22 mouse cellular contexts compared by ENCODE assay signal in genomic region chr7:16104611-16105388, GRCm38 (mm10). TPM values are rescaled to one million over a fixed set of nuclear protein-coding genes. Genes with fewer than 3 reads are reported as not detected.
A peak's percentile ranks its signal among the peaks of the same experiment; 100 is the strongest.
DNase-seq lines count a peak whose midpoint lies in the region; ATAC-seq and TF ChIP-seq lines count a peak whose summit lies in the region.
"Had no signal": no experiment of that assay in that cellular context is flagged by ENCODE, and none has a peak within 500 bp of the region (broad histone marks: within the 10 kb centered on the region; RNA-seq: fewer than 3 reads in every experiment).

No protein-coding gene starts in this region.

- peaks cover 20% of the 10 kb centered on the region for H3K4me1 ChIP-seq in forebrain, embryonic 12.5 days
- no peaks in the 10 kb centered on the region for H3K4me1 ChIP-seq in forebrain, embryonic 14.5 days (ENCODE audit: control insufficient read depth, insufficient read depth, low read length)
- peaks cover under 1 to 2% of the 10 kb centered on the region in 2 experiments; a peak in 1 of 4 replicates for H3K4me1 ChIP-seq in ES-E14 (ENCODE audit: control insufficient read depth in 2 of 2, insufficient read depth in 2 of 2, low read length in 2 of 2, poor library complexity in 1 of 2)
- H3K4me1 ChIP-seq in neural tube, embryonic 13.5 days (replicated peaks): peaks cover 55% of the 10 kb centered on the region
- H3K4me1 ChIP-seq in limb, embryonic 10.5 days: peaks cover 12% of the 10 kb centered on the region

- in situ Hi-C loops in ES-E14 (cut with MboI; ENCODE audit: low sequenced_read_pairs in 2 of 2, unreplicated experiment in 2 of 2): no loop called here

- no peak overlapping the region for H3K4me3 ChIP-seq in forebrain, embryonic 12.5 days (replicated peaks)
- no peak overlapping the region for H3K4me3 ChIP-seq in forebrain, embryonic 14.5 days (ENCODE audit: low read depth, low read length)
- peak overlapping the region; percentile 31; the same call in 1 of the 2 replicates for H3K4me3 ChIP-seq in layer of hippocampus, adult 2 months
- H3K4me3 ChIP-seq in ES-E14 (ENCODE audit: insufficient read depth in 1 of 2, low read depth in 1 of 2, low read length in 2 of 2, poor library complexity in 1 of 2, severe bottlenecking in 1 of 2): no peak overlapping the region
- H3K4me3 ChIP-seq in neural tube, embryonic 13.5 days: no peak overlapping the region
- no peak overlapping the region for H3K4me3 ChIP-seq in limb, embryonic 10.5 days
- H3K4me3 ChIP-seq: heart, embryonic 12.5 days; limb, embryonic 15.5 days; liver, embryonic 15.5 days; midbrain, embryonic 12.5 days had no signal

- no peak for TF ChIP-seq CTCF in layer of hippocampus, adult 2 months (conservative IDR thresholded peaks at IDR 0.05)

- no peaks in the 10 kb centered on the region for H3K27me3 ChIP-seq in forebrain, embryonic 12.5 days
- H3K27me3 ChIP-seq in forebrain, embryonic 14.5 days (replicated peaks; ENCODE audit: control insufficient read depth, insufficient read depth, low read length): no peaks in the 10 kb centered on the region
- no peaks in the 10 kb centered on the region for H3K27me3 ChIP-seq in neural tube, embryonic 13.5 days
- H3K27me3 ChIP-seq in limb, embryonic 10.5 days (ENCODE audit: low read depth, poor library complexity, severe bottlenecking): no peaks in the 10 kb centered on the region
- H3K27me3 ChIP-seq: CH12.LX; heart, embryonic 12.5 days; limb, embryonic 15.5 days; liver, embryonic 15.5 days; midbrain, embryonic 12.5 days had no signal

- H3K36me3 ChIP-seq in forebrain, embryonic 12.5 days (replicated peaks): peaks cover 53% of the 10 kb centered on the region
- H3K36me3 ChIP-seq in forebrain, embryonic 14.5 days (ENCODE audit: control insufficient read depth, insufficient read depth, low read length): peaks cover 42% of the 10 kb centered on the region
- H3K36me3 ChIP-seq in ES-E14 (ENCODE audit: control insufficient read depth, insufficient read depth, low read length, poor library complexity, severe bottlenecking): peaks cover 53% of the 10 kb centered on the region
- peaks cover 48% of the 10 kb centered on the region for H3K36me3 ChIP-seq in neural tube, embryonic 13.5 days
- H3K36me3 ChIP-seq in limb, embryonic 10.5 days: peaks cover 90% of the 10 kb centered on the region

- no peak for DNase-seq in forebrain, embryonic 14.5 days (ENCODE audit: low spot score)
- no peak for DNase-seq in layer of hippocampus, adult 2 months (ENCODE audit: low spot score in 2 of 2)
- DNase-seq in layer of hippocampus, adult 9-11 months: no peak
- DNase-seq in ES-E14 (ENCODE audit: low read depth, low spot score): no peak
- no peak for DNase-seq in limb, embryonic 10.5 days (ENCODE audit: low spot score)
- no peak for DNase-seq in right cerebral cortex, adult 2 months (ENCODE audit: low spot score in 2 of 2)
- DNase-seq: adrenal gland, postnatal 36 days; embryo, embryonic 11 days; heart, adult 11 months; heart, postnatal 36 days; kidney, adult 9 months; kidney, postnatal 25 days; right cerebral cortex, adult 18-20 months; thymus, postnatal 25 days had no signal

- WGBS in forebrain, embryonic 12.5 days: 90% methylated on average over 7 of the region's 7 CpGs
- WGBS in forebrain, embryonic 14.5 days: 90% methylated on average over 7 of the region's 7 CpGs
- WGBS in neural tube, embryonic 13.5 days: 86% methylated on average over 7 of the region's 7 CpGs
- 96% methylated on average over 7 of the region's 7 CpGs for WGBS in limb, embryonic 10.5 days

- H3K4me2 ChIP-seq in forebrain, embryonic 12.5 days: no peak overlapping the region
- no peak overlapping the region for H3K4me2 ChIP-seq in forebrain, embryonic 14.5 days (ENCODE audit: low read length)
- no peak overlapping the region for H3K4me2 ChIP-seq in neural tube, embryonic 13.5 days
- H3K4me2 ChIP-seq: heart, embryonic 12.5 days; limb, embryonic 15.5 days; liver, embryonic 15.5 days; midbrain, embryonic 12.5 days had no signal

- no peak overlapping the region for H3K9ac ChIP-seq in forebrain, embryonic 12.5 days
- H3K9ac ChIP-seq in forebrain, embryonic 14.5 days (ENCODE audit: low read length): no peak overlapping the region
- H3K9ac ChIP-seq in ES-E14 (ENCODE audit: insufficient read depth, low read depth, low read length, poor library complexity, severe bottlenecking): 0 out of 2 replicates have a peak overlapping the region, but pooled peaks have one; percentile 23
- peak overlapping the region; percentile 59 for H3K9ac ChIP-seq in neural tube, embryonic 13.5 days
- H3K9ac ChIP-seq: heart, embryonic 12.5 days; limb, embryonic 15.5 days; liver, embryonic 15.5 days; midbrain, embryonic 12.5 days had no signal

- H3K27ac ChIP-seq in forebrain, embryonic 12.5 days: 0 out of 2 replicates have a peak overlapping the region, but pooled peaks have one; percentile 19
- H3K27ac ChIP-seq in forebrain, embryonic 14.5 days (ENCODE audit: low read depth, low read length): no peak overlapping the region
- peak overlapping the region; percentile 93 for H3K27ac ChIP-seq in layer of hippocampus, adult 2 months
- H3K27ac ChIP-seq in ES-E14 (ENCODE audit: insufficient read depth, low read depth, low read length, poor library complexity, severe bottlenecking): no peak overlapping the region; the same call in 1 of the 2 replicates
- peak overlapping the region; percentile 78 for H3K27ac ChIP-seq in neural tube, embryonic 13.5 days (replicated peaks)
- H3K27ac ChIP-seq in limb, embryonic 10.5 days: no peak overlapping the region
- H3K27ac ChIP-seq: limb, embryonic 15.5 days; liver, embryonic 15.5 days had no signal

- no peaks in the 10 kb centered on the region for H3K9me3 ChIP-seq in forebrain, embryonic 12.5 days
- no peaks in the 10 kb centered on the region for H3K9me3 ChIP-seq in forebrain, embryonic 14.5 days (replicated peaks; ENCODE audit: control insufficient read depth, low read length)
- no peaks in the 10 kb centered on the region for H3K9me3 ChIP-seq in ES-E14 (ENCODE audit: control insufficient read depth, insufficient read depth, low read depth, low read length)
- no peaks in the 10 kb centered on the region for H3K9me3 ChIP-seq in neural tube, embryonic 13.5 days
- H3K9me3 ChIP-seq in limb, embryonic 10.5 days (replicated peaks): no peaks in the 10 kb centered on the region
- H3K9me3 ChIP-seq: heart, embryonic 12.5 days; limb, embryonic 15.5 days; liver, embryonic 15.5 days; midbrain, embryonic 12.5 days had no signal

- ATAC-seq in forebrain, embryonic 12.5 days (ENCODE audit: low FRiP score): no peak
- no peak for ATAC-seq in forebrain, embryonic 14.5 days
- ATAC-seq in neural tube, embryonic 13.5 days (ENCODE audit: low read depth): no peak

TF ChIP-seq in ES-E14, 5 proteins besides CTCF, POLR2A, EP300 and RAD21:
- no peak for TF ChIP-seq MAFK (IDR thresholded peaks at IDR 0.05; ENCODE audit: insufficient read depth, low read depth, low read length)
- TF ChIP-seq ZNF384 (IDR thresholded peaks at IDR 0.05; ENCODE audit: low read depth, low read length): no peak

RNA-seq across cellular contexts. Expression of gene Napa, which starts 6.5 kb away (rescaled TPM):
- 150 and 156 TPM in 2 replicates for polyA plus RNA-seq in forebrain, embryonic 12.5 days (2016; fragmentation: Nextera tagmentation; extraction: Ambion mirVana)
- polyA plus RNA-seq in forebrain, embryonic 14.5 days (2014; fragmentation: Nextera tagmentation; extraction: Ambion mirVana): 156 and 164 TPM in 2 replicates
- total RNA-seq in layer of hippocampus, adult 2 months (2021): 100 to 1,000 TPM; 309 to 325 TPM
- total RNA-seq in ES-E14 (2012; rRNA removed): 99.5 and 103 TPM in 2 replicates
- 235 and 247 TPM in 2 replicates for polyA plus RNA-seq in neural tube, embryonic 13.5 days (2015; fragmentation: Nextera tagmentation; extraction: Ambion mirVana)
- 197 and 216 TPM in 2 replicates for polyA plus RNA-seq in limb, embryonic 10.5 days (2016; fragmentation: Nextera tagmentation; extraction: Ambion mirVana)

RNA-seq across cellular contexts. Expression of gene Kptn, which starts 14.9 kb away (rescaled TPM):
- polyA plus RNA-seq in forebrain, embryonic 12.5 days (2016; fragmentation: Nextera tagmentation; extraction: Ambion mirVana): 24.6 and 29.4 TPM in 2 replicates
- polyA plus RNA-seq in forebrain, embryonic 14.5 days (2014; fragmentation: Nextera tagmentation; extraction: Ambion mirVana): 34.5 and 37.0 TPM in 2 replicates
- total RNA-seq in layer of hippocampus, adult 2 months (2021): 10 to 100 TPM; 39.4 to 47.0 TPM
- 15.4 and 20.0 TPM in 2 replicates for total RNA-seq in ES-E14 (2012; rRNA removed)
- polyA plus RNA-seq in neural tube, embryonic 13.5 days (2015; fragmentation: Nextera tagmentation; extraction: Ambion mirVana): 37.9 and 41.4 TPM in 2 replicates
- polyA plus RNA-seq in limb, embryonic 10.5 days (2016; fragmentation: Nextera tagmentation; extraction: Ambion mirVana): 26.9 and 27.0 TPM in 2 replicates

RNA-seq across cellular contexts. Expression of gene Slc8a2, which starts 24.8 kb away (rescaled TPM):
- 0.49 and 0.66 TPM in 2 replicates for polyA plus RNA-seq in forebrain, embryonic 12.5 days (2016; fragmentation: Nextera tagmentation; extraction: Ambion mirVana)
- 0.85 and 0.94 TPM in 2 replicates for polyA plus RNA-seq in forebrain, embryonic 14.5 days (2014; fragmentation: Nextera tagmentation; extraction: Ambion mirVana)
- 100 to 1,000 TPM; 305 to 320 TPM for total RNA-seq in layer of hippocampus, adult 2 months (2021)
- total RNA-seq in ES-E14 (2012; rRNA removed): 3.1 and 7.8 TPM in 2 replicates
- 1.1 and 1.4 TPM in 2 replicates for polyA plus RNA-seq in neural tube, embryonic 13.5 days (2015; fragmentation: Nextera tagmentation; extraction: Ambion mirVana)
- polyA plus RNA-seq in limb, embryonic 10.5 days (2016; fragmentation: Nextera tagmentation; extraction: Ambion mirVana): 0.05 and 0.09 TPM in 2 replicates
- polyA plus RNA-seq: liver, embryonic 15.5 days had no signal

RNA-seq across cellular contexts. Expression of gene Zfp541, which starts 43.2 kb away (rescaled TPM):
- polyA plus RNA-seq in forebrain, embryonic 12.5 days (2016; fragmentation: Nextera tagmentation; extraction: Ambion mirVana): not detected in 2 replicates
- polyA plus RNA-seq in forebrain, embryonic 14.5 days (2014; fragmentation: Nextera tagmentation; extraction: Ambion mirVana): 0.16 TPM in 1 of 2 replicates, not detected in the other
- total RNA-seq in layer of hippocampus, adult 2 months (2021): 1 to 10 TPM in 1 of 2 experiments, under 1 TPM in 1; 0.59 to 1.1 TPM
- total RNA-seq in ES-E14 (2012; rRNA removed): 0.36 and 0.53 TPM in 2 replicates
- polyA plus RNA-seq in neural tube, embryonic 13.5 days (2015; fragmentation: Nextera tagmentation; extraction: Ambion mirVana): 0.04 and 0.10 TPM in 2 replicates
- polyA plus RNA-seq in limb, embryonic 10.5 days (2016; fragmentation: Nextera tagmentation; extraction: Ambion mirVana): 0.05 TPM in 1 of 2 replicates, not detected in the other
- total RNA-seq: gastrocnemius, adult 8-10 months; heart, postnatal 36 days had no signal
- polyA plus RNA-seq: limb, embryonic 15.5 days; liver, embryonic 15.5 days; midbrain, embryonic 12.5 days had no signal

RNA-seq across cellular contexts. Expression of gene Bicra, which starts 57.1 kb away (rescaled TPM):
- polyA plus RNA-seq in forebrain, embryonic 12.5 days (2016; fragmentation: Nextera tagmentation; extraction: Ambion mirVana): 9.1 and 9.5 TPM in 2 replicates
- 4.3 and 6.0 TPM in 2 replicates for polyA plus RNA-seq in forebrain, embryonic 14.5 days (2014; fragmentation: Nextera tagmentation; extraction: Ambion mirVana)
- 10 to 100 TPM; 20.8 to 22.8 TPM for total RNA-seq in layer of hippocampus, adult 2 months (2021)
- total RNA-seq in ES-E14 (2012; rRNA removed): 3.5 and 3.6 TPM in 2 replicates
- polyA plus RNA-seq in neural tube, embryonic 13.5 days (2015; fragmentation: Nextera tagmentation; extraction: Ambion mirVana): 8.4 and 9.2 TPM in 2 replicates
- polyA plus RNA-seq in limb, embryonic 10.5 days (2016; fragmentation: Nextera tagmentation; extraction: Ambion mirVana): 10.6 and 10.8 TPM in 2 replicates

Comparison
In these comparisons a context has a peak if more than half of its experiments do, and no peak if none do; other contexts are left out.
1. H3K27ac ChIP-seq: peak in forebrain, embryonic 12.5 days (single experiment), layer of hippocampus, adult 2 months (single experiment) and neural tube, embryonic 13.5 days (single experiment); none in forebrain, embryonic 14.5 days (single experiment), ES-E14 (single experiment) and limb, embryonic 10.5 days (single experiment).
2. H3K9ac ChIP-seq: peak in ES-E14 (single experiment) and neural tube, embryonic 13.5 days (single experiment); none in forebrain, embryonic 12.5 days (single experiment) and forebrain, embryonic 14.5 days (single experiment).